8 mouse cellular contexts compared by ENCODE assay signal in the genomic region with DNA sequence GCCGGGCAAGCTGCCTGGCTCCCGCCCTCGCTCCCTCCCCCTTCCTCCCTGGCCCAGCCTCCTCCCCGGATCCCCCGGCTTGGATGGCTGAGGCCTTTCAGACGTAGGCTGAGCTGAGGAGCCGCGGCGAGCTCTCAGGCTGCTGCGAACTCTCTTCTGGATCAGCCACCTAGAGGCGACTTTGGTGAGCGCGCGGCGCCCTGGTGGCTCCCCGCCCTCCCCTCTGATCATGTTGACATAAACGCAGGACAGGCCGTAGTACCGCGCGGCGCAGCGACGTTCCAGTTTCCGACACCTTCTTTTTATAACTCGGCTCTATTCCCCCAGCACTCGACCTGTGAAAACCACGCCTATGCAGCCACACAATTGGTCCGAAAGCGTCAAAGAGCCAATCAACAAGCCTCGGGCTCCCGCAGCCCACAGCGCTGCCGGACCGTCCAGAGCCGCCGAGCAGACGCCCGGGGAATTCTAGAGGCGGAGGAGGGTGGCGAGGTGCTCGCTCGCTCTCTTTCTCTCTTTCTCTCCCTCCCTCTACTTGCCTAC. TPM values are rescaled to one million over a fixed set of nuclear protein-coding genes. Genes with fewer than 3 reads are reported as not detected.
DNase-seq lines count a peak whose midpoint lies in the region; ATAC-seq lines count a peak whose summit lies in the region.

TSS of gene Tbx3 (plus strand) at position 104 of the 543 bp plus-strand sequence.

- H3K4me3 ChIP-seq in hindbrain, embryonic 11.5 days (ENCODE audit: low read depth, low read length), result peak within 1 kb of the TSS; percentile 26
- H3K4me3 ChIP-seq in lung, embryonic 16.5 days (ENCODE audit: low read length), result peak within 1 kb of the TSS; percentile 70

- peak; percentile 100 for DNase-seq in R1 (ENCODE audit: low read depth, low spot score)
- peak; percentile 74 to 75 for DNase-seq in cerebellum, postnatal 14 days
- DNase-seq in frontal cortex, postnatal 14 days (ENCODE audit: low spot score in 2 of 2), result peak; percentile 53 to 69
- peak; percentile 89 for DNase-seq in hindbrain, embryonic 11.5 days (ENCODE audit: low spot score)
- peak; percentile 25 for DNase-seq in layer of hippocampus, adult 9-10 months (ENCODE audit: low spot score)
- DNase-seq in retina, postnatal 7 days (ENCODE audit: low read depth, low spot score), result peak; percentile 84
- peak; percentile 82 for DNase-seq in urinary bladder, postnatal 25 days (ENCODE audit: low spot score)

- peak within 1 kb of the TSS; percentile 42; the same call in 1 of the 2 replicates for H3K27ac ChIP-seq in hindbrain, embryonic 11.5 days (ENCODE audit: low read depth, low read length)
- H3K27ac ChIP-seq in lung, embryonic 16.5 days (ENCODE audit: low read length), result peak within 1 kb of the TSS; percentile 98

- no peaks in the 10 kb centered on the region for H3K9me3 ChIP-seq in hindbrain, embryonic 11.5 days (ENCODE audit: control insufficient read depth, low read length)
- H3K9me3 ChIP-seq in lung, embryonic 16.5 days (ENCODE audit: control insufficient read depth, low read length), result no peaks in the 10 kb centered on the region

- no peaks in the 10 kb centered on the region for H3K36me3 ChIP-seq in hindbrain, embryonic 11.5 days (ENCODE audit: control insufficient read depth, insufficient read depth, low read length)
- no peaks in the 10 kb centered on the region for H3K36me3 ChIP-seq in lung, embryonic 16.5 days (ENCODE audit: control insufficient read depth, insufficient read depth, low read length)

- H3K4me1 ChIP-seq in hindbrain, embryonic 11.5 days (replicated peaks; ENCODE audit: control insufficient read depth, insufficient read depth, low read length), result peaks cover 7% of the 10 kb centered on the region; the same call in 1 of the 2 replicates
- peaks cover 22% of the 10 kb centered on the region for H3K4me1 ChIP-seq in lung, embryonic 16.5 days (replicated peaks; ENCODE audit: control insufficient read depth, insufficient read depth, low read length)

- H3K4me2 ChIP-seq in hindbrain, embryonic 11.5 days (replicated peaks; ENCODE audit: low read depth, low read length), result peak within 1 kb of the TSS; percentile 52
- H3K4me2 ChIP-seq in lung, embryonic 16.5 days (ENCODE audit: low read depth, low read length), result peak within 1 kb of the TSS; percentile 79

- H3K9ac ChIP-seq in hindbrain, embryonic 11.5 days (ENCODE audit: low read depth, low read length), result peak within 1 kb of the TSS; percentile 37; the same call in 1 of the 2 replicates
- peak within 1 kb of the TSS; percentile 91 for H3K9ac ChIP-seq in lung, embryonic 16.5 days (ENCODE audit: low read length)

- peak; percentile 96 for ATAC-seq in hindbrain, embryonic 11.5 days (ENCODE audit: low FRiP score)
- ATAC-seq in lung, embryonic 16.5 days (ENCODE audit: low read depth), result peak; percentile 93

- WGBS in hindbrain, embryonic 11.5 days, result under 1% methylated on average over 38 of the region's 43 CpGs
- under 1% methylated on average over 41 of the region's 43 CpGs for WGBS in lung, embryonic 16.5 days

- H3K27me3 ChIP-seq in hindbrain, embryonic 11.5 days (ENCODE audit: control insufficient read depth, insufficient read depth, low read length), result peaks cover 95% of the 10 kb centered on the region
- H3K27me3 ChIP-seq in lung, embryonic 16.5 days (ENCODE audit: control insufficient read depth, insufficient read depth, low read depth, low read length), result peaks cover 26% of the 10 kb centered on the region

RNA-seq across cellular contexts. Expression of gene Tbx3, which starts in this region (rescaled TPM):
- polyA plus RNA-seq in hindbrain, embryonic 11.5 days (2014; fragmentation: Nextera tagmentation; extraction: Ambion mirVana), result 5.1 and 9.0 TPM in 2 replicates
- polyA plus RNA-seq in lung, embryonic 16.5 days (2015; fragmentation: Nextera tagmentation; extraction: Ambion mirVana), result 53.4 and 65.3 TPM in 2 replicates

Comparison
In these comparisons a context has a peak if more than half of its experiments do, and no peak if none do; other contexts are left out.
1. Peak in every context shown above with its lines: DNase-seq, ATAC-seq, H3K4me3 ChIP-seq and H3K27ac ChIP-seq.
2. DNase-seq: peak in every context shown above with its lines; median percentile 100 in R1; 89 in hindbrain, embryonic 11.5 days; 84 in retina, postnatal 7 days; 82 in urinary bladder, postnatal 25 days; 74 in cerebellum, postnatal 14 days; 61 in frontal cortex, postnatal 14 days; 25 in layer of hippocampus, adult 9-10 months.